Mouse (Mus musculus) mesoderm, embryonic 11.5 days (tissue): ENCODE results near the gene Sugct.

Experiments
- DNase-seq: peaks from one replicate; pipeline ENCODE4 v3.0.0-alpha.2; 2012; ENCODE audit warnings: low read depth, low spot score

The Sugct gene

DNA sequence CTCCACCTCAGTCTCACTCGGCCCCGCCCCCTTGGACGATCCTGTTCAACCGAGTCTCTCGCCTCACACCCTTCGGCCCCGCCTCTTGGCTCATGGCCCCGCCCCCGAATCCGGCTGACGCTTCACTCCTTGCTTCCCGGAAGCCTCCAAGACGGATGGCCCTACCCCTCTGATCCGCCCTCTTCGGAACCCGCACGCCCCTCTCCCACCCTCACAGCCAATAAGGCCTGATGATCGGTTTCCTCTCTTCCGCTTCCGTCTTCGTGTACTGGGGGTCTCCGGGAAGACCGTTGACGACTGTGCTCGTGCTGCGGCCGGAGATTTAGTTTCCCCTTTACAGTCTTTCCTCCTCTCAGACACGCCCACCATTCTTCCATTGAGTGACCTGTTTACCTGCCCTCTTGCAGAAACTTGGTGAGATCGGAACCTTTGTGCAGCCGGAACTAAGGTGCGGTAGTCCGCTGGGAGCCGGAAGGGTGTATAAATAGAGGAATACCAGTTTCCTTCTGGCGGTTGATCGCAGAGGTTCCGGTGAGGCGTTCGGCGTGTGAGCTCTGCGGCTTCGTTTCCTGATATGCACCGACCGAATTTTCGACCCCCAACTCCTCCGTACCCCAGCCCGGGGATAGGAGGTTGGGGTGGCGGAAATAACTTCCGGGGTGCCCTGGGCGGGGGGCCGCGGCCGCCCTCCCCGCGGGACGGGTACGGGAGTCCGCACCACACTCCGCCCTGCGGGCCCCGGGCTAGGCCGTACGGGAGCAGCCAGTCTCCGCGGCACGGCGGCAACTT is at the start of gene Sugct, which contains the start of gene Mplkip:
Gene Sugct, minus strand, starts transcription at position 643 of the 789 bp plus-strand sequence.
Gene Mplkip, plus strand, starts transcription at position 282 of the 789 bp plus-strand sequence.
- DNase-seq: peak; percentile 100

DNA sequence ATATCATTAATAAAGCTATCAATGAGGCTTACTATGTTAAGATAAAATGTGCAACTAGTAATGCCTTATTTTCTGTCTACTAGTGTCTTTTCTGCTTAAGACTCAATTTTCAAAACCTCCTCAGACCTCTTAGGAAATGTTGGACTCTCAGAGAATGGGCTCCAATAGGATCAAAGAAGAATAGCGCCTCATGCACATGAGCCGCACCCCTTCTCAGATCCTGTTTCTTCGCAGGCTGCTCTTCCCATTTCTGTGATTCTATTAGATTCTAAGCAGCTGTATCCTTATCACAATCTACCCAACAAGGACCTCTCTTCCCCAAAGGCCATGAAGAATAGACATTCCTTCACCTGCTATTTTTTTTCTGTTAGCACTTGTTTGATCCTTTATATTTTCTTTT is 33.4 kb upstream of the Sugct start:
- no peak for DNase-seq

DNA sequence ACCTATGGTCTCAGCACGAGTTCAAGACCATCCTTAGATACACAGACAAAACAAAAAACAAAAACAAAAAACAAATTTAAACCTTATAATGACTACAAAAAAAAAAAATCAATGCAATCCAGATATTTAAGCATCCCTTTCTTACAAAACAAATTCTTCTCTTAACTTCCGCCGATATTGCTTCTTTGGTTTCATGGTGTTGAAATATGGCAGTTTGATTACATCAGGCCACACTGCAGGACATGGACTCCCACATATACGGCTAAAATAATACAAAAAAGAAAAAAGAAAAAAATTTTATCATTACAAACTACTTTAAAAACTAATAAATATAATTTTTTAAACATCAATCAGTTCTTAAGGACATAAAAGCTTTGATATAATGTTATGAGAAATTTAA is 32.6 kb upstream of the Sugct start:
- no peak for DNase-seq

DNA sequence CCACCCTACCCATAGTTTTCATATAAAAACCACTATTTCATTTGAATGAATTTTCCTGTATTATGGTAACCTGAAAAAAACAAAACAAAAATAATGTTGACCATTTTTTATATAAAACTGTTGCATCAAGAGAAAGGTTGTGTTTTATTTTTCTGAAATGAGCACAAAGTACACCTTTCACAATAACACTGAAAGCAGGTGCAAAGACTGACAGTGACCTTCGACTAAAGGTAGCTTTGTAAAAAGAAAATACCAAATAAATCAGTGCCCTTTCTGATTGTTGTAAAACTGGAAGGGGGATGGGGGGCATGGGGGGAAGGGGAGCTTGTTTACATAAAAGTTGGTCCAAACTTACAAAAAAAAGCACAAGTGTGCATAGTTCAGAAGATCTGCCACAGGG is 22.0 kb upstream of the Sugct start:
- no peak for DNase-seq

DNA sequence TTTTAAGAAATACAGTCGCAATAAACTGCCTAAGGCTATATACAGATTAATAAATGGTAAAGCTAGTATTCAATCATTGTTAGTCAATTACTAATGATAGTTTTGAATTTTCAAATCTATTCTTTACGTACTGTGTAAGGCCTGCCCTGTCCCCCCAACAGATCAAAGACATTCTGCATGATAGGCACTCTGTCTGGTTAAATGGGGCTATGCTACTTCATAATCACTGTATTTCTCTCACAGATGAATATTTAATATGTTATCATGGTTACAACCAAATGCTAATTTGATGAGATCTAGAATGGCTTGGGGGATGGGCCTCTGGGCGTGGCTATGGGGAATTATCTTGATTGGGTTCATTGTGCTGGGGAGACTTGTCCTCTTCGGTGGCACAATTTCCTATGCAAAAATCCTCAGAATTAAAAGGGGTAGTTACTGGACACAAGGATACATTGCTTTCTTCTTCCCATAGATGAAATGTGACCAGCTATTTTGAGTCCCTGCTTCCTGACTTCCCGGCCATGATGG is 13.5 kb upstream of the Sugct start:
- DNase-seq: no peak

DNA sequence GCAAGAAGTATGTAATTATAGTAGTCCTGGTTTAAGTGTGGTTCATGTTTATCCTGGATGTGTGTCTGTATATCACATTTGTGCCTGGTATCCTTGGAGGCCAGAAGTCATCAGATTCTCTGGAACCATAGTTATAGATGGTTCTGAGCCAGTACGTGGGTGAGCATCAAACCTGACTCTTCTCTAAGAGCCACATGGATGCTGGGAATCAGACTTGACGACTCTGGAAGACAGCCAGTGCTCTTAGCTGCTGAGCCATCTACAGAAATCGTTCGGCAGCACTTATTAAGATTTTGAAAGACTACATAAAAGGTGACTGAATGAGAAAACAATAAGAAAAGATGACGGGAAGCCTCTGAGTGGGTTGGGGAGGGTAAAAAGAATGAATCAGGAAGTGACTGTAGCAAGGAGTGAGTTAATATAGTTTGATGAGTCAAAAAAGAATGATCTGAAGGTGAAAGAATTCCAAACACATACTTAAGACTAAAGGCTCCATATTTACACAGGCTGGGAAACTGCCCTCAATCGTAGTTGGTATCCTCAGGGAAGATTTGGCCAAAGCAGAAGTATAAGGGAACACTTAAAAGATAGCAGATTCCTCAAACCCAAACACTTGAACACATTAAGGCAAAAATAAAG is 10.0 kb upstream of the Sugct start:
- DNase-seq: no peak

DNA sequence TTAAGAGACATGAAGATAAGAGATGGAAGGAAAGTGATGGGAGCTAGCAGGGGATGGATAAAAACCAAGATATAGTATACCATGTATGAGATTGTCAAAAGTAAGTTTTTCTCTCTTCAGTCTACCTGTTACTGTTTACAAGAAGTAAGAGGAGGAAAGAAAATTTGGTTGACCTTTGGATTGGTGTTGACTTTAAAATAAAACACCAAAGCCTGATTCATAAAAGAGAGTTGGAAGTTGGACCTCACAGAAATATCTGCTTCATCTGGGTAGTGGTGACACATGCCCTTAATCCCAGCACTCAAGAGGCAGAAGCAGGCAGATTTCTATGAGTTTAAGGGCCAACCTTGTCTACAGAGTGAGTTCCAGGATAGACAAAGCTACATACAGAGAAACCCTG is 7.0 kb upstream of the Sugct start:
- DNase-seq: no peak

DNA sequence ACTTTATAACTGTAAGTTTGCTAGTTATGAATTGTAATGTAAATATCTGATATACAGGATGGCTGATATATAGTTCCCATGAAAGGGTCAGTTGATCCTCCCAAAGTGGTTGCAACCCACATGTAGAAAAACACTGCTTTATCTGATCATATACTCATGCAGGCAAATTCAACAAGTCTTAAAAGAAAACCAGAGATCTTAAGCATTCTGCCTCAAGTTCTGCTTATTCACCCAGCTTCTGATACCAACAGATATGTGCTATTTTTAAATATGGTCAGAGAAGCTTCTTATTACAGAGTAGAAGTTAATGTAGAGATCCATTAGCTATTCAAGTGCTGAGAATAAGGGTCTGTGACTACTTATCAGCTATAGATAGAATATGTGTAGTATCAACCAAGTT is 6.0 kb upstream of the Sugct start:
- no peak for DNase-seq

DNA sequence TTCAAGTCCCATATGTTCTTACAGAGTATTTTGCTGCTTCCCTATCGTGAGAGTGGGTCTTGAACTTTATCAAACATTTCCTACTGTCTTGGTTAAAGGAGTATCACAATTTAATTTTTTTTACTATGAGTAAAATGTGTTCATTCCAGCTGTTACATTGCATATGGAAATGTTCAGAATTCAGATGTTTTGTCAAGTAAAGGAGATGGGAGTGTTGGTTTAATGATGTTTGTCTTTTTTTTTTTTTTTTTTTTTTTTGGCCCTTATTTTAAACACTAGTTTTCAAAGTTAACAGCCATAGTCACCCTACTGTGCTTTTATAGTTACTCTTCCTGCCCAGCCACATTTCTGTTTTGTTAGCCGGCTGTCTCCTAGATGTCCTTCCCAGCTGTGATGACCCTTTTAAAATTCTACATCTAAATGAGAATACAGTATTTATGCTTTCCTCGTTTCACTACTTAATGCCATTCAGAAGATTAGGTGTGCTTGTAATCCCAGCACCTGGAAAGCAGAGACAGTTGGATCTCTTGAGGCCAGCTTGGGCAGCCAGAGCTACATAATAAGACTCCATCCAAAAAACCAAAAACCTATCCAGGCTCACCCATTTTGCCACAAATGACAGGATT is 4.8 kb upstream of the Sugct start:
- no peak for DNase-seq

DNA sequence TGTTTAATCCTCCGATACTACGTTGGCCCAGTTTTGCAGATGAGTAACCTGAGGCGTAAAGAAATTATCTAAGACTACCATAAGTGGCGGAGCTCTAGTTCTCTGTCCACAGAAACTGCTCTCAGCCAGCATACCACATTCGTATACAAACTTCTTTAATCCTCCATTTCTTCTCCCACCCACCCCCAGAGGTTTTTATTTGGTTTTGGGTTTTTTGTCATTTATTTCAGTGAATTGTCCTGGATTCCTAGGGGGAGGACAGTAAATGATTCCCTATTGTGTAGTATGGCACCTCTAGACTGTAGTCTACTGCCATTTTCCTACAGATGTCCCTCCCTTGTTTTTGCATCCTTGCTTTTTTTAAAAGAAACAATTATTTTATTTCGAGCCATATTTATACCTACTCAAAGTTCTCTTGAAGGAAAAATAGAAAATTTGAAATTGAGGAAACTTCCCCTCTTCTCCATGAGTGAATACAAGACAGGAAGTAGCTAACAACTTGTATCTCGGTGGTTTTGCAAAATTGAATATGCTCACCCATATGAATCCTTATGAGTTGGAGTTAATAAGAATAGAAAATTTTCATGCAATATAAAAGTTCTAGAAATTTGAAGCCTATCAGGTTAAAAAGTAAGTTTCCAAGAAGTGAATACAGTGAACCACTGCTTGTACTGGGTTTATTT is 686 bp upstream of the Sugct start:
- DNase-seq: peak; percentile 6

DNA sequence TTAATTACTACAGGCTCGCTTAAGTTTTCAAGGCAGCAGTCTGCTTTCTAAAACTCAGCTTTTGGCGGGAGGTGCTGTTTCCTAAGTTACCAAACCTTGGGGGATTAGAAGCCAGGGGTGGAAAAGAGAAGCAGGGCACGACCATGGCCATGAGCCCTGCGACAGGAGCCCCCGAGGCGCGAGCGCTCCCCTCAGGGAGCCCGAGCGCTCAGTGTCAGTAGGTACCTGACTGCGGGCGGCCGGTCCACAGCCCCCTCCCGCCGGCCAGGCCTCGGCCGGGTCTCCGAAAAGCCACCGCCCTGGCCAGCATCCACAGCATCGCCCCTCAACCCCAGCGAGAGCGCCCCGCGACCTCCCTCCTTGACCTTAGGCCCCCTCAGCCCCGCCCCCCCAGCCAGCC is 939 bp downstream of the Sugct start:
- no peak for DNase-seq

DNA sequence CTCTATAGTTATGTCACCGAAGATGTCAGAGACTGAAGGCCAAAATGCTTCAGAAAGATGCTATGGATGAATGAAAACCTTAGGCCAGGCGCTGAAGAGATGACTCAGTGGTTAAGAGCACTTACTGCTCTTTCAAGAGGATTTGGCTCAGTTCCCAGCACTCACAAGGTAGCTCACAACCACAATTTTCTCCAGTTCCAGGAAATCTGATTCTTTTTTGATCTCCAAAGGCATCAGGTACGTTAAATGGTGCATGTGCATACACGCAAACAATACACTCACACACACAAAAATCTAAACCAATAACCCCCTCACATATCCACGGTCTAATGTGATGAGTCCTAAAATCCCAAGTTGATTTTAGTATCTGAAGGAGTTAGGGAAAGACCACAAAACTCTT is 1.5 kb downstream of the Sugct start:
- DNase-seq: no peak

DNA sequence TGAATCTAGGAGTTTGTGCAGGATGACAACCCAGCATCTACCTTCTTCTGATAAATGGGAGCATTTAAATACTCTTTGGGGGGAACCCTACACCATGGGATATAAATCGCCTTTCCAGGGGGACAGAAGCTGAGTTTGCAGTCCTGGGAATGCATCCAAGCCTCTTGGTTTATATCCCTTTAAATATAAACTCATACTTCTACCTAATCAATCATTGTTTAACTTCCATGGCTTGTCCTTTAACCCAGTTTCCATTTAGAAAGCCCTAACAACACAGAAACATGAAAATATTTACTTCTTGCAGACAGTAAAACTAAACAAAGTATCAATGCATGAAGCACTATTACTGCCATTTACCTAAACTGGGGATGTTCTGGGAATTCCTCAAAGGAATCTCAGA is 3.9 kb downstream of the Sugct start:
- DNase-seq: no peak

DNA sequence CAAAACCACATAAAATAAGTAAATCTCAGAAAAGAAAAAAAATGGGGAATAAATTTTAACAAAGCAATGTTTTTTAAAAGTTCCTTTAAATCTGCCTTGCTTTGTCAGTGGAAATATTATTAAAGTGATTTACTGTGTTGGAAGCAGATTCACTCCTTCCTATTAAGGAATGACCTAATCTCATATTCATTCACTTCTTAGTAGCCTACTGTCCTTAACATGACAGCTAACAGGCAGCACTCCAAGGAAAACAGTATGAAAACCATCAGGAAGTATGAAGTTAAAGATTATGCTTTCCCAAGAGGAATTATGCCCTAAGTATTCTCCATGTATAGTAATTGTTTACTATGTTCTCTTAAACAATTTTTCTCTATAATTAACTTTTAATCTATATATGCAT is 4.7 kb downstream of the Sugct start:
- no peak for DNase-seq

DNA sequence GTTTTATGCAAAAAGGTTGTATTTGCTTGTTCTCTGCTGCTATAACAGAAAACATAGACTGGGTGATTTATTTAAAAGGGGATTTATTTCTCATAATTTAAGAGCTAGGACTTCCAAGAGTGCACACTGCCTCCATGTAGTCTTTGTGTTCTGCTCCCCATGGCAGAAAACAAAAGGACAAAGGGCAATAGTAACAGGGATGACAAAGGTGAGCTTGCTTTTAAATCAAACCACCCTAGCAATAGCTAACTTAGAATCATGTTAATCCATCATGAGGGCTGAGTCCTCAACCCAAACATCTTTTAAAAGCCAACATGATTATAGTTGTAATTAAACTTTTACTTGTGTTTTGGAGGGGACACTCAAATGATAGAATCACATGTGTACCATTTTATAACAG is 5.9 kb downstream of the Sugct start:
- DNase-seq: no peak

DNA sequence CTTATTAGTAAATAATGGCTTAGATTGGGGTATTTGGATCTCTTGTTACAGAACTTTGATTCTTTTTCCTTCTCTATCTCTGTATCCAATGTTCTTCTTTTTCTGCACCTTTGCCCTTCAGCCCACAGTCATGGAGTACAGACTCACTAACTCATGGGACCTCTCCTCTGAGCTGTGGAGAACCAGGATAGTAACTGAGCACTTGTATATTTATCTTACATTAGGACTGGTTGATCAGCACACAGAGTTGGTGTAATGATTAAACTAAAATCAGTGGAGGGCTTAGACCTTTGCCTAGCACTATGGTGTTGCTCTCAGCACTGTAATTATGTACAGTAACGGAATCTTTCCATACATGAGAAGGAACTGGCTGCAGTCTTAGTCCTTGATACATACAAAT is 24.2 kb downstream of the Sugct start:
- no peak for DNase-seq

DNA sequence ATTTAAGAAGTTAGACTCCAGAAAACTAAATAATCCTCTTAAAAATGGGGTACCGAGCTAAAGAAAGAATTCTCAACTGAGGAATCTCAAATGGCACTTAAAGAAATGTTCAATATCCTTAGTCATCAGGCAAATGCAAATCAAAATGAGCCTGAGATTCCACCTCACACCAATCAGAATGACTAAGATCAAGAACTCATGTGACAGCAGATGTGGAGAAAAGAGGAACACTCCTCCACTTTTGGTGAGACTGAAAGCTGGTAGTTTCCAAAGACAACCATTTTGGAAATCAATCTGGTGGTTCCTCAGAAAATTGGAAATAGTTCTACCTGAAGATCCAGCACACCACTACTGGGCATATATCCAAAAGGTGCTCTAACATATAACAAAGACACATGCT is 28.0 kb downstream of the Sugct start:
- DNase-seq: no peak

DNA sequence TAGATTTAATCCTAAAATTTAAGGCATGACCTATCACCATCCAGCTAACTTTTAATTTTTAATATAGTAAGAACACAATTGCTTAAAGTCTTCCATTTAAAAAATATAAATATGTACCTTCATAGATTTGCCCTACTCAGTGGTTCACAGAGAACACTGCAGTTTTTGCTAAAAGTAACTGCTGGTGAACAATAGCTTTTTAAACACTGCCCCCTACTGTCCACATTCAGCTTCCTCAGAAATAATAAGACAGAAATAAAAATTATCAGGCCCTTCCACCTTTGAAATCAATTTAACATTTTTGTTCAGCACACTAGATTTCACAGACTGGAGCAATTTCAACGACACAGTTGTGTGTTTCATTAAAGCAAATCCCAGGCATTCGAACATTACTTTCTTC is 53.1 kb downstream of the Sugct start:
- DNase-seq: peak; percentile 31

DNA sequence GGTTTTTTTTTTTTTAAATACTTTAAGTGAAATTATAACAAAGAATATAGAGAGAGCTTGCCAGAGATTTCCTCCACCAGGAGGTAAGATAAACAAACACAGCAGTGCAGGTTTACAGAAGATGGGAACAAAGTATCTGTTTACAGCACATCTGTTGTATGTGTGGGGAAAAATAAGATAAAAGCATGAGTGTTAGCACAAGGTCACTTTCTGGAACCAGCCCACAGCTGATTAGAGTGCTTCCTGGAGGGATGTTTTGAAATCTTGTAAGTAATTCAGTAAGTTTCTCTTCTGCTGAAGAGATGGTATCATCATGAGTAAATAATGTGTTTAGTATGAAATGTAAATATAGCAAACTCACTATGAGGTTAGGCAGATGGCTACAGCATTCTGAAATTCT is 57.3 kb downstream of the Sugct start:
- DNase-seq: no peak

DNA sequence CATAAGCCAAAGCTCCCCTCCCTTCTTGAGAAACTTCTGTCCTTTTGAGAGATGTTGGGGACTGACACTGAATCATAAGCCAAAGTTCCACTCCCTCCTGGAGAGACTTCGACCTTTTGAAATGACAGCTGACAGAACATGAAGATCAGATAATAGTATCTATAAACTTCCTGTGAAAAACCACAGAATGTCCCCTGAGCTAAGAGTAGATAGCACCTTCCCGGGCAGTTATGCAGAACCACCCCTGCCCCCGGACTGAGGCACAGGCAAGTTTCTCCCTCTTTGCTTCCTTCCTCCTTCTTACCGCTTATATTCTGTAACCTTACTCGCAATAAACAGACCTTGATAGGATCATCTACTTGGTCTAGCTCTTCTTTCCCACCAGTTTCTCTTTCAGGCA is 68.2 kb downstream of the Sugct start:
- DNase-seq: no peak

DNA sequence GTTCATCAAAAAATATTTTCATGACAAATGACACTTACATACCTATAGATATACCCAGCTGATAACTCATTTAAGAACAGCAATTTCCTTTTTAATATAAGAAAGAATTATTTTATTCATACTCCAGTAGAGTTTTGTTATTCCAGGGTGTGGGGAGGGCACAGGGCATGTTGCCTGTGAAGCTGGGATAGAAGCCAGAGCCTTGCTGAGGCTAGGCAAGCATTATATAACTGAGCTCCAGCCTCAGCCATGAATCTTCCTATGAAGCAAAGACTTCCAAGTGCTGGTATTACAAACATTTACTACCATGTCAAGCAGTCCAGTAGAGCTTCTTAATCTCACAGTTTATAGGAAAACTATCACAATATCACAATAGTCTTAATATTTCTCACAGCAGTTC is 70.4 kb downstream of the Sugct start:
- no peak for DNase-seq

DNA sequence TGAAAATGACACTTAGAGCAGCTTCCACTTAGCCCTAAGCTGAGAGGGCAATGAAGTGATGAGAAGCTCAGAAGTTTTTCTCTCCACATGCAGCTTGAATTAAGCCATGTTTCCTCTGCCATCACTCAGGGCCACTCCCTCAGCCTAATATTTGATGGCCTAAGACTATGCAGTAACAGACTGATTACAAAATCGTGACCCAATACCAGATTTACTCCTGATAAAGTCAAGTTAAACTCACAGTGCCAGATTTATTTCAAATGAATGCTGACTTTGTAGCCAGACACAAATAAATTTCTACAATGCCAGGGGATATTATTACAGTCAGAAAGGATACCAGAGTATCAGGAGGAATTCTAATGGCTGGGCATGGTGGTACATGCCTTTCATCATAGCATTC is 89.1 kb downstream of the Sugct start:
- no peak for DNase-seq
